Mouse (Mus musculus) ovary, adult 10 weeks (tissue): ENCODE data around the gene Crisp2. TPM values are rescaled to one million over a fixed set of nuclear protein-coding genes. Genes with fewer than 3 reads are reported as not detected.

Experiments used
- polyA plus RNA-seq: library from polyadenylated mRNA; stranded (reverse); fragments of 350-450 nt; fragmentation: Illumina TruSeq; extraction: RNeasy Lipid Tissue Mini Kit (QIAGEN cat#74804); gene quantifications from one replicate; pipeline ENCODE4 v1.2.3, GENCODE M21; 2014

Gene Crisp2
- polyA plus RNA-seq, result 0.80 TPM

GRCm38 (mm10) chr17:40806953-40807572 lies at the start of gene Crisp2:
TSS of gene Crisp2 (minus strand) at chr17:40807003.

GRCm38 (mm10) chr17:40810934-40811333 lies 4.1 kb upstream of the Crisp2 start, which contains the start of gene Rhag:
TSS of gene Rhag (plus strand) at chr17:40811126.

GRCm38 (mm10) chr17:40726820-40727219 lies 80.0 kb downstream of the Crisp2 start, which contains the start of gene Esp1:
TSS of gene Esp1 (plus strand) at chr17:40727120.

Other genes starting within 250 kb of the Crisp2 start
- gene Esp6, start 245.5 kb downstream of the Crisp2 start, polyA plus RNA-seq, result not detected
- gene Esp4, start 208.4 kb downstream of the Crisp2 start, polyA plus RNA-seq, result not detected
- gene Esp3, start 174.9 kb downstream of the Crisp2 start, polyA plus RNA-seq, result not detected
- gene Esp1, start 79.9 kb downstream of the Crisp2 start, polyA plus RNA-seq, result not detected
- not detected for gene Rhag, start 4.1 kb upstream of the Crisp2 start, polyA plus RNA-seq
- gene 9130008F23Rik, start 73.6 kb upstream of the Crisp2 start, polyA plus RNA-seq, result 2.6 TPM
- gene Glyatl3, start 107.3 kb upstream of the Crisp2 start, polyA plus RNA-seq, result not detected
- gene Mut, start 127.7 kb upstream of the Crisp2 start, polyA plus RNA-seq, result 93.1 TPM
- 86.9 TPM for gene Cenpq, start 128.0 kb upstream of the Crisp2 start, polyA plus RNA-seq